Mouse (Mus musculus) midbrain, embryonic 12.5 days (tissue): ENCODE measurements around the gene Slc22a4. TPM values are rescaled to one million over a fixed set of nuclear protein-coding genes. Genes with fewer than 3 reads are reported as not detected.
"Not testable (repeated sequence)": the region's sequence is repeated elsewhere in the genome, so short reads cannot be mapped to it uniquely, and the experiment has no call there.

Experiments
- ATAC-seq: fragments of 200-750 bp; cut with Nextera tagmentation; 2 replicates; pipeline ENCODE4 v1.8.0; 2017; ENCODE audit warnings: low read depth, moderate TSS enrichment, moderate library complexity; ENCODE audit not compliant: low FRiP score
- H3K27ac ChIP-seq: fragments of 300-500 bp; sonication (generic); replicated peaks from 2 replicates; pipeline ENCODE4 v1.5.1; 2016; ENCODE audit warnings: mild to moderate bottlenecking
- H3K27me3 ChIP-seq: fragments of 300-500 bp; sonication (generic); 2 replicates; pipeline ENCODE4 v1.6.1; 2016; ENCODE audit warnings: mild to moderate bottlenecking
- H3K36me3 ChIP-seq: fragments of 300-500 bp; sonication (generic); 2 replicates; pipeline ENCODE4 v1.6.1; 2016
- H3K4me1 ChIP-seq: fragments of 300-500 bp; sonication (generic); 2 replicates; pipeline ENCODE4 v1.6.1; 2016
- H3K4me2 ChIP-seq: fragments of 300-500 bp; sonication (generic); replicated peaks from 2 replicates; pipeline ENCODE4 v1.6.1; 2016; ENCODE audit warnings: mild to moderate bottlenecking, moderate library complexity
- H3K4me3 ChIP-seq: fragments of 300-500 bp; sonication (generic); 2 replicates; pipeline ENCODE4 v1.5.1; 2016; ENCODE audit warnings: mild to moderate bottlenecking
- H3K9ac ChIP-seq: fragments of 300-500 bp; sonication (generic); replicated peaks from 2 replicates; pipeline ENCODE4 v1.6.1; 2016; ENCODE audit warnings: mild to moderate bottlenecking, moderate library complexity
- H3K9me3 ChIP-seq: fragments of 300-500 bp; sonication (generic); 2 replicates; pipeline ENCODE4 v1.6.1; 2016; ENCODE audit warnings: mild to moderate bottlenecking
- WGBS: fragments of 180-500 bp; shearing (Covaris S2); methylation state at CpG from one replicate; pipeline ENCODE4 v1.1.7; 2016; 5-methylcytosine and 5-hydroxymethylcytosine counted together
- polyA plus RNA-seq: library from polyadenylated mRNA; unstranded; fragments of >200 nt; fragmentation: Nextera tagmentation; extraction: Ambion mirVana; gene quantifications from 2 replicates; pipeline ENCODE4 v1.2.1, GENCODE M21; 2016

The Slc22a4 gene
- polyA plus RNA-seq, 1 experiment from 2014 or later: 2.1 TPM

DNA sequence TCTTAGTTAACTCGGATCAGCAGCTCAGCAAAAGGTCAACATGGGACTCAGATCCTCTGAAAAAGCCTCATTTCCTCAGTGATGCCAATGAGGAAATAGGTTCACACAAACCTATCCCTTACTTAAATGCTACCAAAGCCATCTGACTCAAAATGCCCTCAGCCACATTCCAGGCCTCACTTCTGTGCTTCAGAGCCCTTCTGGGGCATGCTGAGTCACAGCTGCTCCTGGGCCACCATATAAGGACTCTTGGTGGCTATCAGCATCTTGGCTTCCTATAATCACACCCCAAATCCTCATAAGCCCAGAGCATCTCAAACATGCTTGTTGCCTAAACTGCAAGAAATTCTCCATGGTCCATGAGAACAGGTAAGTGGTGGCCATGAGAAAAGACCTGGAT, 71.3 kb downstream of the Slc22a4 start:
- Histone ChIP-seq H3K36me3 (no peaks in the 10 kb centered on the region), H3K4me2 (no peak overlapping the region), H3K9ac (no peak overlapping the region), H3K9me3 (no peaks in the 10 kb centered on the region), H3K27ac (no peak overlapping the region), H3K27me3 (no peaks in the 10 kb centered on the region), H3K4me3 (no peak overlapping the region), H3K4me1 (no peaks in the 10 kb centered on the region)
- 73% methylated on average over 1 of the region's 1 CpGs for WGBS
- no peak for ATAC-seq

DNA sequence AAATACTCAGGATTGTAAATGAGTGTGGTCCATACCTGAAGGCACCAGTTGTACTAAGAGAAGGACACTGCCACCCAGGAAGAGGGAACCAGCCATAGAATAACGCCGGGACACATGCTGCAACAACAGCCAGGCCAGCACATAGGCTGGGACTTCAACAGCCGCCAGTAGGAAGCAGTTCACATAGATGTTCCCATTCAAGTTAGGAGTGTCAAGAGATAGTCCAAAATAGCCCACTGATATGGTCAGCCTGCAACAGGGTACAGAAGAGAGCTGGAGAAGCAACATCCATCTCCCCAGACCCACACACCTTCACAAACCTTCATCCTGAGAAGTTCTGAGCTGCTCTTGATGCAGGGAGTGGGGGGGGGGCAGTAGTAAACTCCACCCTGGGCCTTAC, 73.2 kb downstream of the Slc22a4 start:
- Histone ChIP-seq H3K36me3 (no peaks in the 10 kb centered on the region), H3K27me3 (no peaks in the 10 kb centered on the region), H3K4me2 (no peak overlapping the region), H3K9me3 (no peaks in the 10 kb centered on the region), H3K27ac (no peak overlapping the region), H3K4me3 (no peak overlapping the region), H3K9ac (no peak overlapping the region), H3K4me1 (no peaks in the 10 kb centered on the region)
- WGBS: 94% methylated on average over 3 of the region's 3 CpGs
- no peak for ATAC-seq

DNA sequence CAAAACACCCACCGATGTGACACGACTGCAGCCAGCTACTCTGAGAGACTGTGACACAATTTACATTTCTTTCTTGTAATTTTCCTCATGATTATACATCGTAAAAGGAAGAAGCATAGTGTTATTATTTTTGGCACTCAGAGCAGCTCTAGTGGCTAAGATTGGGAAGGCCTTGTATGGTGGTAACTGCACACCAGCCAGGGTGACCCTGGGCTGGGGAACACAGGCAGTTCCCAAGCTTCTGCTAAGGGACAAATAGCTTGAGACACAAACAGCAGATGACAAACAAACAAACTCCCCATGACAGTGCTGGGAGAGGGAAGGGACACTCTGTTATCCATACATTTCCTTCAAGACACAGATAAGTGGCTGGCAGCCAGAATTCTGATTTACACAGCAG, 77.8 kb downstream of the Slc22a4 start:
- WGBS: no CpG with 5 or more reads among the region's 3 CpGs
- not testable (repeated sequence) for H3K4me2 ChIP-seq, H3K36me3 ChIP-seq, H3K9ac ChIP-seq, H3K4me3 ChIP-seq, H3K4me1 ChIP-seq, ATAC-seq, H3K27ac ChIP-seq, H3K27me3 ChIP-seq, H3K9me3 ChIP-seq

Other genes with a start within 250 kb of the Slc22a4 start
- gene Gm12216, start 168.8 kb downstream of the Slc22a4 start, polyA plus RNA-seq: 0.82 TPM in 1 of 2 replicates, not detected in the other
- gene Slc22a5, start 136.4 kb downstream of the Slc22a4 start, polyA plus RNA-seq: 7.1 and 7.2 TPM in 2 replicates
- 2.4 and 2.5 TPM in 2 replicates for gene Slc22a21, start 47.8 kb downstream of the Slc22a4 start, polyA plus RNA-seq
- gene Pdlim4, start 40.9 kb upstream of the Slc22a4 start, polyA plus RNA-seq: 30.7 and 36.4 TPM in 2 replicates
- gene P4ha2, start 72.0 kb upstream of the Slc22a4 start, polyA plus RNA-seq: 15.3 and 21.0 TPM in 2 replicates
- not detected in 2 replicates for gene Csf2, start 221.6 kb upstream of the Slc22a4 start, polyA plus RNA-seq
- not detected in 2 replicates for gene Il3, start 239.2 kb upstream of the Slc22a4 start, polyA plus RNA-seq